Mouse (Mus musculus) lung, postnatal 0 days (tissue): Measurements from ENCODE around the gene Elob. TPM values are rescaled to one million over a fixed set of nuclear protein-coding genes. Genes with fewer than 3 reads are reported as not detected.

ENCODE experiments used
- ATAC-seq: fragments of 200-750 bp; cut with Nextera tagmentation; 2 replicates; pipeline ENCODE4 v1.8.0; 2017; ENCODE audit warnings: moderate library complexity
- DNase-seq: peaks from one replicate; pipeline ENCODE4 v3.0.0-alpha.2; 2016; ENCODE audit warnings: low spot score
- H3K27ac ChIP-seq: fragments of 300-500 bp; sonication (generic); 2 replicates; pipeline ENCODE4 v1.5.1; 2014; ENCODE audit warnings: antibody characterized with exemption, mild to moderate bottlenecking, low read length, mixed read lengths
- H3K27me3 ChIP-seq: fragments of 300-500 bp; sonication (generic); replicated peaks from 2 replicates; pipeline ENCODE4 v1.6.1; 2014; ENCODE audit warnings: low read length, mixed read lengths; ENCODE audit not compliant: insufficient read depth
- H3K36me3 ChIP-seq: fragments of 300-500 bp; sonication (generic); 2 replicates; pipeline ENCODE4 v1.6.1; 2014; ENCODE audit warnings: low read length, mixed read lengths; ENCODE audit not compliant: insufficient read depth
- H3K4me1 ChIP-seq: fragments of 300-500 bp; sonication (generic); 2 replicates; pipeline ENCODE4 v1.6.1; 2014; ENCODE audit warnings: antibody characterized with exemption, low read depth, low read length, mixed read lengths; ENCODE audit not compliant: insufficient read depth
- H3K4me2 ChIP-seq: fragments of 300-500 bp; sonication (generic); replicated peaks from 2 replicates; pipeline ENCODE4 v1.6.1; 2014; ENCODE audit warnings: low read depth, mild to moderate bottlenecking, low read length, moderate library complexity, mixed read lengths
- H3K4me3 ChIP-seq: fragments of 300-500 bp; sonication (generic); 2 replicates; pipeline ENCODE4 v1.5.1; 2014; ENCODE audit warnings: low read depth, low read length
- H3K9ac ChIP-seq: fragments of 300-500 bp; sonication (generic); replicated peaks from 2 replicates; pipeline ENCODE4 v1.6.1; 2014; ENCODE audit warnings: low read depth, mild to moderate bottlenecking
- H3K9me3 ChIP-seq: fragments of 300-500 bp; sonication (generic); 2 replicates; pipeline ENCODE4 v1.6.1; 2016; ENCODE audit warnings: low read length, mixed read lengths
- CTCF ChIP-seq: IDR thresholded peaks from 2 replicates; pipeline ENCODE4 v1.5.1; 2016; ENCODE audit warnings: antibody characterized with exemption, mild to moderate bottlenecking
- EP300 ChIP-seq: IDR thresholded peaks from 2 replicates; pipeline ENCODE4 v1.6.1; 2016; ENCODE audit warnings: antibody characterized with exemption, mild to moderate bottlenecking, control low read depth
- WGBS: fragments of 180-500 bp; shearing (Covaris S2); extraction: QIAGEN DNeasy Blood & Tissue Kit; methylation state at CpG from one replicate; pipeline ENCODE4 v1.1.7; 2014; 5-methylcytosine and 5-hydroxymethylcytosine counted together
- polyA plus RNA-seq: library from polyadenylated mRNA; unstranded; fragments of >200 nt; fragmentation: Nextera tagmentation; extraction: Ambion mirVana; gene quantifications from 2 replicates; pipeline ENCODE4 v1.2.1, GENCODE M21; 2015

The Elob gene
- polyA plus RNA-seq, 1 experiment from 2014 or later = 893 TPM

GRCm38 (mm10) chr17:23850028-23850427 is 21.1 kb upstream of the Elob start:
- H3K27me3 ChIP-seq = no peaks in the 10 kb centered on the region
- no peak for DNase-seq
- H3K4me2 ChIP-seq = no peak overlapping the region
- no peaks in the 10 kb centered on the region for H3K4me1 ChIP-seq
- no peak overlapping the region for H3K9ac ChIP-seq
- H3K9me3 ChIP-seq = no peaks in the 10 kb centered on the region
- no peak overlapping the region for H3K27ac ChIP-seq
- no peak for TF ChIP-seq EP300
- TF ChIP-seq CTCF = peak; percentile 40
- ATAC-seq = no peak
- WGBS = 61% methylated on average over 2 of the region's 2 CpGs
- no peaks in the 10 kb centered on the region for H3K36me3 ChIP-seq
- no peak overlapping the region for H3K4me3 ChIP-seq

GRCm38 (mm10) chr17:23843812-23844273 is 14.9 kb upstream of the Elob start, which contains the start of the genes Prss32 and Prss41:
TSS of gene Prss32 (plus strand) at chr17:23843855.
TSS of gene Prss41 (minus strand) at chr17:23844172.
- H3K4me1 ChIP-seq = no peaks in the 10 kb centered on the region
- H3K27me3 ChIP-seq = no peaks in the 10 kb centered on the region
- H3K9me3 ChIP-seq = no peaks in the 10 kb centered on the region
- H3K4me3 ChIP-seq = no peak within 1 kb of the TSS
- H3K36me3 ChIP-seq = no peaks in the 10 kb centered on the region
- H3K4me2 ChIP-seq = peak within 1 kb of the TSS; percentile 12; the same call in 1 of the 2 replicates
- H3K9ac ChIP-seq = no peak within 1 kb of the TSS
- no peak within 1 kb of the TSS for H3K27ac ChIP-seq
- ATAC-seq (peak; percentile 66), DNase-seq (peak; percentile 40)
- 15% methylated on average over 19 of the region's 19 CpGs for WGBS
- peak; percentile 74 for TF ChIP-seq CTCF
- no peak for TF ChIP-seq EP300

- 53% methylated on average over 23 of the region's 23 CpGs for WGBS
- ATAC-seq = no peak; the same call in 1 of the 2 replicates
- no peaks in the 10 kb centered on the region for H3K27me3 ChIP-seq
- no peak overlapping the region for H3K27ac ChIP-seq
- no peak for DNase-seq
- no peaks in the 10 kb centered on the region for H3K9me3 ChIP-seq
- peak; percentile 37 for TF ChIP-seq CTCF
- no peak for TF ChIP-seq EP300
- no peak overlapping the region for H3K9ac ChIP-seq
- no peak overlapping the region for H3K4me2 ChIP-seq
- no peaks in the 10 kb centered on the region for H3K4me1 ChIP-seq
- H3K36me3 ChIP-seq = no peaks in the 10 kb centered on the region
- H3K4me3 ChIP-seq = no peak overlapping the region
These were observed 14.3 kb upstream of the Elob start for GRCm38 (mm10) chr17:23843141-23843811.

GRCm38 (mm10) chr17:23841145-23841544 is 12.2 kb upstream of the Elob start:
- Histone ChIP-seq H3K36me3 (no peaks in the 10 kb centered on the region), H3K27me3 (no peaks in the 10 kb centered on the region), H3K4me1 (no peaks in the 10 kb centered on the region), H3K4me2 (no peak overlapping the region), H3K27ac (no peak overlapping the region), H3K4me3 (no peak overlapping the region), H3K9me3 (no peaks in the 10 kb centered on the region), H3K9ac (no peak overlapping the region)
- 32% methylated on average over 4 of the region's 4 CpGs for WGBS
- DNase-seq (peak; percentile 84), ATAC-seq (peak; percentile 49)
- peak; percentile 87 for TF ChIP-seq CTCF
- TF ChIP-seq EP300 = no peak

- no peaks in the 10 kb centered on the region for H3K4me1 ChIP-seq
- H3K9ac ChIP-seq = no peak within 1 kb of the TSS
- WGBS = 72% methylated on average over 8 of the region's 8 CpGs
- ATAC-seq = no peak
- H3K9me3 ChIP-seq = no peaks in the 10 kb centered on the region
- TF ChIP-seq CTCF (no peak), EP300 (no peak)
- H3K4me3 ChIP-seq = no peak within 1 kb of the TSS
- 0 out of 2 replicates have a peak, but pooled peaks cover 3% of the 10 kb centered on the region for H3K27me3 ChIP-seq
- no peak for DNase-seq
- no peaks in the 10 kb centered on the region for H3K36me3 ChIP-seq
- H3K4me2 ChIP-seq = no peak within 1 kb of the TSS
- no peak within 1 kb of the TSS for H3K27ac ChIP-seq
These were observed 7.2 kb upstream of the Elob start, which contains the start of gene Prss33 for GRCm38 (mm10) chr17:23836006-23836575. TSS of gene Prss33 (minus strand) at chr17:23836056.

- no peak overlapping the region for H3K4me2 ChIP-seq
These were observed 2.3 kb upstream of the Elob start for GRCm38 (mm10) chr17:23831201-23831600.

More at GRCm38 (mm10) chr17:23831201-23831600, 2.3 kb upstream of the Elob start:
- WGBS = 94% methylated on average over 1 of the region's 1 CpGs
- peaks cover 5% of the 10 kb centered on the region; the same call in 1 of the 2 replicates for H3K4me1 ChIP-seq
- H3K36me3 ChIP-seq = 0 out of 2 replicates have a peak, but pooled peaks cover 1% of the 10 kb centered on the region
- no peak overlapping the region for H3K9ac ChIP-seq
- H3K27me3 ChIP-seq = 0 out of 2 replicates have a peak, but pooled peaks cover 3% of the 10 kb centered on the region
- DNase-seq = no peak
- no peak for ATAC-seq
- no peaks in the 10 kb centered on the region for H3K9me3 ChIP-seq
- H3K27ac ChIP-seq = no peak overlapping the region
- TF ChIP-seq EP300 (no peak), CTCF (no peak)
- H3K4me3 ChIP-seq = no peak overlapping the region
